Mouse (Mus musculus): ENCODE results near the gene Olfr237-ps1. TPM values are rescaled to one million over a fixed set of nuclear protein-coding genes. Genes with fewer than 3 reads are reported as not detected.
"Not testable (repeated sequence)": the region's sequence is repeated elsewhere in the genome, so short reads cannot be mapped to it uniquely, and the experiment has no call there.

Olfr237-ps1 gene
- polyA plus RNA-seq (2015; fragmentation: Nextera tagmentation; extraction: Ambion mirVana), result not detected in 2 replicates

GRCm38 (mm10) chr6:43146267-43146666, at the start of gene Olfr237-ps1:
Gene Olfr237-ps1 (plus strand): TSS chr6:43146567.
- not testable (repeated sequence) for H3K4me3 ChIP-seq (replicated peaks; ENCODE audit: low read length); H3K36me3 ChIP-seq (ENCODE audit: control insufficient read depth, insufficient read depth, low read length); H3K27ac ChIP-seq (ENCODE audit: low read length); H3K27me3 ChIP-seq (ENCODE audit: control insufficient read depth, insufficient read depth, low read length); H3K4me2 ChIP-seq (ENCODE audit: low read depth, low read length); ATAC-seq (ENCODE audit: insufficient read depth, low FRiP score); H3K4me1 ChIP-seq (ENCODE audit: control insufficient read depth, insufficient read depth, low read length); H3K9me3 ChIP-seq (replicated peaks; ENCODE audit: control insufficient read depth, low read length); H3K9ac ChIP-seq (ENCODE audit: low read length)
- WGBS, result 89% methylated on average over 2 of the region's 2 CpGs

DNA sequence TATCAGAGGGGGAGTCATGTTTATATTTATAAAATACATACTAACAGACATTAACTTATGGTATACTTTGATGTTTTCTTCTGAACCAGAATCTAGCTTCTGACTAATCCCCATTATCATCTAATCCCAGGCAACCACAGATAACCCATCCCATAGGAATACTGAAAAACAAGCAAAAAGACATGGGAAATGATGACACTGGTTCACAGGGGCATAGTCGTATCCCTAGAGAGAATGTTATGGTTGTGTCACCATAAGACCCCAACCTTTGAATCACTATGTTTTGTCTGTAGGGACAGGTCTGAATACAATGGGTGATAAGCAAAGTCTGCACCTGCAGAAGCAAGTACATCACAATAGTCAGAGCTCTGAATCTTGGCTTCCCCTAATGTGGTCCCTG, 40.3 kb upstream of the Olfr237-ps1 start, which contains the start of gene Olfr441:
Gene Olfr441, plus strand, starts transcription at position 301 of the 400 bp plus-strand sequence.
- not testable (repeated sequence) for H3K4me2 ChIP-seq (ENCODE audit: low read depth, low read length); H3K27me3 ChIP-seq (ENCODE audit: control insufficient read depth, insufficient read depth, low read length); H3K4me1 ChIP-seq (ENCODE audit: control insufficient read depth, insufficient read depth, low read length); ATAC-seq (ENCODE audit: insufficient read depth, low FRiP score); H3K9me3 ChIP-seq (replicated peaks; ENCODE audit: control insufficient read depth, low read length); H3K4me3 ChIP-seq (replicated peaks; ENCODE audit: low read length); H3K36me3 ChIP-seq (ENCODE audit: control insufficient read depth, insufficient read depth, low read length); H3K9ac ChIP-seq (ENCODE audit: low read length); H3K27ac ChIP-seq (ENCODE audit: low read length)
- 81% methylated on average over 1 of the region's 1 CpGs for WGBS

GRCm38 (mm10) chr6:43159502-43159901, 13.1 kb downstream of the Olfr237-ps1 start:
- 58% methylated on average over 1 of the region's 1 CpGs for WGBS
- H3K27me3 ChIP-seq (ENCODE audit: control insufficient read depth, insufficient read depth, low read length), result no peaks in the 10 kb centered on the region
- H3K9me3 ChIP-seq (replicated peaks; ENCODE audit: control insufficient read depth, low read length), result no peaks in the 10 kb centered on the region
- no peak overlapping the region for H3K27ac ChIP-seq (ENCODE audit: low read length)
- no peak overlapping the region for H3K4me2 ChIP-seq (ENCODE audit: low read depth, low read length)
- no peaks in the 10 kb centered on the region for H3K36me3 ChIP-seq (ENCODE audit: control insufficient read depth, insufficient read depth, low read length)
- H3K4me3 ChIP-seq (replicated peaks; ENCODE audit: low read length), result no peak overlapping the region
- no peak for ATAC-seq (ENCODE audit: insufficient read depth, low FRiP score)
- no peaks in the 10 kb centered on the region for H3K4me1 ChIP-seq (ENCODE audit: control insufficient read depth, insufficient read depth, low read length)
- no peak overlapping the region for H3K9ac ChIP-seq (ENCODE audit: low read length)

DNA sequence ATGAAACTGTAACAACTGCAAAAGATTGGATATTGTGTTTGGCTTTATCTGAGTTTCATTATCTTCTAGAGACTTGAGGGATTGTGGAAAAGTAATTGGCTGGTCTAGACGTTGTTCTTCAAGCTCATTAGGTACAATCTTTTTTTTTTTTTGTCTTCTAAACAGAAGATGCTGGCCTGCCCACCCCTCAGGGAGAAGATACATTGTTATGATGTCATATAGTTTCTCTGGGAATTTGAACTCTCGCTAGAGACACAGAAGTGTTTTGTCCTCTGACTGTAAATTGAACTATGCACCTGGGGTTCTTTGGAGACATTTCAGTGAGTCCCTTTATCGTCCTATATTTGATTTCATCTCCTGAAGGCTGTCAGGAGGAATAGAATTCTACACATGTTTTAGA, 16.6 kb downstream of the Olfr237-ps1 start, which contains the start of gene Olfr437:
Gene Olfr437, plus strand, starts transcription at position 301 of the 400 bp plus-strand sequence.
- no peaks in the 10 kb centered on the region for H3K36me3 ChIP-seq (ENCODE audit: control insufficient read depth, insufficient read depth, low read length)
- WGBS, result 64% methylated on average over 3 of the region's 3 CpGs
- no peak within 1 kb of the TSS for H3K4me2 ChIP-seq (ENCODE audit: low read depth, low read length)
- no peak within 1 kb of the TSS for H3K9ac ChIP-seq (ENCODE audit: low read length)
- ATAC-seq (ENCODE audit: insufficient read depth, low FRiP score), result no peak
- no peaks in the 10 kb centered on the region for H3K27me3 ChIP-seq (ENCODE audit: control insufficient read depth, insufficient read depth, low read length)
- no peak within 1 kb of the TSS for H3K4me3 ChIP-seq (replicated peaks; ENCODE audit: low read length)
- H3K27ac ChIP-seq (ENCODE audit: low read length), result no peak within 1 kb of the TSS
- H3K4me1 ChIP-seq (ENCODE audit: control insufficient read depth, insufficient read depth, low read length), result no peaks in the 10 kb centered on the region
- no peaks in the 10 kb centered on the region for H3K9me3 ChIP-seq (replicated peaks; ENCODE audit: control insufficient read depth, low read length)

GRCm38 (mm10) chr6:43167246-43167645, 20.9 kb downstream of the Olfr237-ps1 start:
- H3K36me3 ChIP-seq (ENCODE audit: control insufficient read depth, insufficient read depth, low read length), result no peaks in the 10 kb centered on the region
- H3K9ac ChIP-seq (ENCODE audit: low read length), result no peak overlapping the region
- no peak for ATAC-seq (ENCODE audit: insufficient read depth, low FRiP score)
- no peak overlapping the region for H3K4me3 ChIP-seq (replicated peaks; ENCODE audit: low read length)
- H3K4me1 ChIP-seq (ENCODE audit: control insufficient read depth, insufficient read depth, low read length), result no peaks in the 10 kb centered on the region
- no peak overlapping the region for H3K4me2 ChIP-seq (ENCODE audit: low read depth, low read length)
- H3K9me3 ChIP-seq (replicated peaks; ENCODE audit: control insufficient read depth, low read length), result no peaks in the 10 kb centered on the region
- H3K27me3 ChIP-seq (ENCODE audit: control insufficient read depth, insufficient read depth, low read length), result no peaks in the 10 kb centered on the region
- WGBS, result 97% methylated on average over 4 of the region's 4 CpGs
- H3K27ac ChIP-seq (ENCODE audit: low read length), result no peak overlapping the region

DNA sequence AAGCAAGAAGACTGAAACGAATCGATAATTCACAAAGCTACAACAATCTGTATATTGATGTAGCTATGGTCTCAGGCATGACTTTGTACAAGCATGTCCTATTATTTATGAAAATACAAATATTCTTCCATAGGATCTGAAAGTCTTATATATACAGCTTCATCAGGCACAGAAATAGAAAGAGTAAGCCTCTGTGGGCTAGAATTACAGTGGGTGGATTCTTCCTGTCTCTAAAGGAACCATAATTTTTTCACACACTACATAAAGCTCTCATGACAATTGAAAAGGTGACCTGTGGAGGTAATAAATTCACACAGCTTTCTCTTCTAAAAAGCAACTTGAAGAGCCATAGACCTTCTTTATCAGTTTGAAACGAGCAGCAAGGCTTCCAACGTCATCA, 25.5 kb downstream of the Olfr237-ps1 start, which contains the start of gene Olfr13:
Gene Olfr13, plus strand, starts transcription at position 301 of the 400 bp plus-strand sequence.
- no peaks in the 10 kb centered on the region for H3K27me3 ChIP-seq (ENCODE audit: control insufficient read depth, insufficient read depth, low read length)
- no peak for ATAC-seq (ENCODE audit: insufficient read depth, low FRiP score)
- H3K4me1 ChIP-seq (ENCODE audit: control insufficient read depth, insufficient read depth, low read length), result no peaks in the 10 kb centered on the region
- no peak within 1 kb of the TSS for H3K4me3 ChIP-seq (replicated peaks; ENCODE audit: low read length)
- H3K4me2 ChIP-seq (ENCODE audit: low read depth, low read length), result no peak within 1 kb of the TSS
- H3K36me3 ChIP-seq (ENCODE audit: control insufficient read depth, insufficient read depth, low read length), result no peaks in the 10 kb centered on the region
- WGBS, result 57% methylated on average over 4 of the region's 4 CpGs
- no peak within 1 kb of the TSS for H3K9ac ChIP-seq (ENCODE audit: low read length)
- H3K27ac ChIP-seq (ENCODE audit: low read length), result no peak within 1 kb of the TSS
- no peaks in the 10 kb centered on the region for H3K9me3 ChIP-seq (replicated peaks; ENCODE audit: control insufficient read depth, low read length)

GRCm38 (mm10) chr6:43178129-43178528, 31.8 kb downstream of the Olfr237-ps1 start:
- Histone ChIP-seq H3K4me2 (ENCODE audit: low read depth, low read length) (no peak overlapping the region), H3K27me3 (ENCODE audit: control insufficient read depth, insufficient read depth, low read length) (no peaks in the 10 kb centered on the region), H3K36me3 (ENCODE audit: control insufficient read depth, insufficient read depth, low read length) (no peaks in the 10 kb centered on the region), H3K4me3 (replicated peaks; ENCODE audit: low read length) (no peak overlapping the region), H3K9me3 (replicated peaks; ENCODE audit: control insufficient read depth, low read length) (no peaks in the 10 kb centered on the region), H3K27ac (ENCODE audit: low read length) (no peak overlapping the region), H3K9ac (ENCODE audit: low read length) (no peak overlapping the region), H3K4me1 (ENCODE audit: control insufficient read depth, insufficient read depth, low read length) (no peaks in the 10 kb centered on the region)
- no peak for ATAC-seq (ENCODE audit: insufficient read depth, low FRiP score)
- 71% methylated on average over 1 of the region's 1 CpGs for WGBS

GRCm38 (mm10) chr6:43178584-43179501, 32.5 kb downstream of the Olfr237-ps1 start:
- no peak overlapping the region for H3K4me2 ChIP-seq (ENCODE audit: low read depth, low read length)
- no peak overlapping the region for H3K4me3 ChIP-seq (replicated peaks; ENCODE audit: low read length)
- ATAC-seq (ENCODE audit: insufficient read depth, low FRiP score), result no peak
- no peak overlapping the region for H3K27ac ChIP-seq (ENCODE audit: low read length)
- 48% methylated on average over 6 of the region's 6 CpGs for WGBS
- no peaks in the 10 kb centered on the region for H3K4me1 ChIP-seq (ENCODE audit: control insufficient read depth, insufficient read depth, low read length)
- H3K9ac ChIP-seq (ENCODE audit: low read length), result no peak overlapping the region
- no peaks in the 10 kb centered on the region for H3K36me3 ChIP-seq (ENCODE audit: control insufficient read depth, insufficient read depth, low read length)
- H3K9me3 ChIP-seq (replicated peaks; ENCODE audit: control insufficient read depth, low read length), result no peaks in the 10 kb centered on the region
- H3K27me3 ChIP-seq (ENCODE audit: control insufficient read depth, insufficient read depth, low read length), result no peaks in the 10 kb centered on the region

GRCm38 (mm10) chr6:43190986-43191385, 44.6 kb downstream of the Olfr237-ps1 start:
- H3K9me3 ChIP-seq (replicated peaks; ENCODE audit: control insufficient read depth, low read length), result no peaks in the 10 kb centered on the region
- H3K27me3 ChIP-seq (ENCODE audit: control insufficient read depth, insufficient read depth, low read length), result no peaks in the 10 kb centered on the region
- no peak overlapping the region for H3K4me3 ChIP-seq (replicated peaks; ENCODE audit: low read length)
- H3K9ac ChIP-seq (ENCODE audit: low read length), result no peak overlapping the region
- no peak overlapping the region for H3K27ac ChIP-seq (ENCODE audit: low read length)
- no peak for ATAC-seq (ENCODE audit: insufficient read depth, low FRiP score)
- H3K36me3 ChIP-seq (ENCODE audit: control insufficient read depth, insufficient read depth, low read length), result no peaks in the 10 kb centered on the region
- 51% methylated on average over 3 of the region's 3 CpGs for WGBS
- no peaks in the 10 kb centered on the region for H3K4me1 ChIP-seq (ENCODE audit: control insufficient read depth, insufficient read depth, low read length)
- H3K4me2 ChIP-seq (ENCODE audit: low read depth, low read length), result no peak overlapping the region

Measured in stomach, embryonic 16.5 days (tissue).